Mouse (Mus musculus) 416B (cell line): Measurements from ENCODE around the gene Smok2b.
"Not testable (repeated sequence)": the region's sequence is repeated elsewhere in the genome, so short reads cannot be mapped to it uniquely, and the experiment has no call there.

Experiments used
- DNase-seq: peaks from one replicate; pipeline ENCODE4 v3.0.0; 2011; ENCODE audit warnings: low read depth

Gene Smok2b

GRCm38 (mm10) chr17:13240807-13241727, 11.0 kb downstream of the Smok2b start:
- not testable (repeated sequence) for DNase-seq

GRCm38 (mm10) chr17:13254786-13255185, 24.7 kb downstream of the Smok2b start:
- DNase-seq: not testable (repeated sequence)
